Mouse (Mus musculus): ENCODE results near the gene Dpep3. TPM values are rescaled to one million over a fixed set of nuclear protein-coding genes. Genes with fewer than 3 reads are reported as not detected.

The Dpep3 gene
- polyA plus RNA-seq, 1 experiment from 2014 or later: not detected

DNA sequence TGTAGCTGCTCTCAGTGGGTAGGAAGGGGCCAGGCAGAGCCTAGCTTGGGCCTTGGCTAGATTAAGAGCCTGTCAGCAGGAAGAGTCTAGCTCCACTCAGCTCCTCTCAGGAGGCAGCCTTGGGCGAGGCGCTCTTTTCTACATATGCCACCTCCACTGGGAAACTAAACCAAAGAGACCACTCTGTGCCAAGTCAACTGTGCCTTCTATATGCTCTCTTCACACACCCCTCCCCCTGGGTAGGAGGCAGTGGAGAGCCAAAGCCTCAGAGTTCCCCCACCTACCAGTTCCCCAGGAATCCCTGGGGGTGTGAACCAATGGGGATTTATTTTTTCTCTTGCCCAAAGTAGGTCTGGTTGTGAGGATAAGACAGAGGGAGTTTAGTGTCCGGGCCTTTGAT is 48.0 kb downstream of the Dpep3 start:
- no peaks in the 10 kb centered on the region for H3K9me3 ChIP-seq
- no peaks in the 10 kb centered on the region for H3K27me3 ChIP-seq
- H3K27ac ChIP-seq: no peak overlapping the region
- H3K4me2 ChIP-seq: no peak overlapping the region
- peaks cover 15% of the 10 kb centered on the region for H3K36me3 ChIP-seq (replicated peaks)
- H3K4me1 ChIP-seq: peaks cover 13% of the 10 kb centered on the region
- 89% methylated on average over 3 of the region's 3 CpGs for WGBS
- no peak overlapping the region for H3K4me3 ChIP-seq (replicated peaks)
- H3K9ac ChIP-seq: no peak overlapping the region
- ATAC-seq (ENCODE audit: low FRiP score): no peak

DNA sequence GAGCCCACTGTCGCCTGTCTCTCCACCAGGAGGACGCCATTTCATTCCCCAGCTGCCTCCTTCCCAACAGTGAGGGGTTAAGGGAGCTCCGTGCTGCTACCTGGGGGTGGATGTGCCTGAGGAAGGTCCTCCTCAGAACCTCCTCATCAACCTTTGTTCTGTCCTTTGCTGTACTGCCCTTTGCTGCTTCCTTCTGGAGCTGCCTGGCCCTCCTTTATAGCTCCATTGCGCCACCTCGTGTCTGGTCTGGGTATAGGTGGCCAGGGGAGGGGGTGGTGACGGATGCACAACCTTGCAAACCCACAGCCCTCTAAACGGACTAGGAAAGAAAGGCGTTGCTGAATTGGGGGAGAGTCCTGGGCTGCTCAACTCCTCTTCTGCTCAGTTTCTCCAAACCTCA is 48.6 kb downstream of the Dpep3 start:
- H3K4me2 ChIP-seq: no peak overlapping the region; the same call in 1 of the 2 replicates
- no peak overlapping the region for H3K4me3 ChIP-seq (replicated peaks)
- no peaks in the 10 kb centered on the region for H3K27me3 ChIP-seq
- peak; percentile 74 for ATAC-seq (ENCODE audit: low FRiP score)
- H3K36me3 ChIP-seq (replicated peaks): peaks cover 15% of the 10 kb centered on the region
- H3K4me1 ChIP-seq: peaks cover 6% of the 10 kb centered on the region
- WGBS: 12% methylated on average over 8 of the region's 8 CpGs
- peak overlapping the region; percentile 45 for H3K9ac ChIP-seq
- H3K27ac ChIP-seq: peak overlapping the region; percentile 53; the same call in 1 of the 2 replicates
- no peaks in the 10 kb centered on the region for H3K9me3 ChIP-seq

DNA sequence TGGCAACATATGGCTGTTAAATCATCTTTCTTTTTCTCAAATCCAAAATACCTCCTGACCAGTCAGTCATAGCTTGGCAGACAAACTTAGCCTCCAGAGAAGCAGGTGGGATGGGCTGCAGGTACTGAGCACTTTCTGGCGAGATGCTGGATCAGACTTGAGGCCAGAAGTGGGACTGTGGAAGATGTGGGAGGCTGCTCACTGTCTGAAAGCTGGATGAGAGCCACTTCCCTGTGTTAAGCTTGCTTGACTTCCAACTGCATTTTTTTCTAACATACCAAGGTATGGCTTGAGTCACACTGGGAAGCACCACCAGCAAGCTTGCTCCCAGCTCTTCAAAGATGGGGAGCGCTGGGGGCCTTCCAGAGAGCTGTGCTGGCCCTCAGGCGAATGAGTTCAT is 54.1 kb downstream of the Dpep3 start:
- H3K27ac ChIP-seq: no peak overlapping the region
- no peaks in the 10 kb centered on the region for H3K27me3 ChIP-seq
- H3K9ac ChIP-seq: no peak overlapping the region
- no peaks in the 10 kb centered on the region for H3K9me3 ChIP-seq
- no peak for ATAC-seq (ENCODE audit: low FRiP score)
- no peak overlapping the region for H3K4me3 ChIP-seq (replicated peaks)
- 72% methylated on average over 3 of the region's 3 CpGs for WGBS
- H3K4me1 ChIP-seq: peaks cover 1% of the 10 kb centered on the region; the same call in 1 of the 2 replicates
- H3K4me2 ChIP-seq: no peak overlapping the region
- H3K36me3 ChIP-seq (replicated peaks): peaks cover 7% of the 10 kb centered on the region

Small RNA genes lying within 50 kb of the gene (microRNA-seq; reads per million reads assigned to microRNA genes)
- gene Mir7074: not detected

Other genes starting within 250 kb of the Dpep3 start
- 57.1 and 57.4 TPM in 2 replicates for gene Gfod2, start 220.8 kb downstream of the Dpep3 start, polyA plus RNA-seq (2016; fragmentation: Nextera tagmentation; extraction: Ambion mirVana)
- gene Ranbp10, start 152.1 kb downstream of the Dpep3 start, polyA plus RNA-seq (2016; fragmentation: Nextera tagmentation; extraction: Ambion mirVana): 14.5 and 14.6 TPM in 2 replicates
- gene Tsnaxip1, start 151.7 kb downstream of the Dpep3 start, polyA plus RNA-seq (2016; fragmentation: Nextera tagmentation; extraction: Ambion mirVana): 0.12 and 0.51 TPM in 2 replicates
- 67.1 and 70.7 TPM in 2 replicates for gene Cenpt, start 126.2 kb downstream of the Dpep3 start, polyA plus RNA-seq (2016; fragmentation: Nextera tagmentation; extraction: Ambion mirVana)
- gene Thap11, start 124.3 kb downstream of the Dpep3 start, polyA plus RNA-seq (2016; fragmentation: Nextera tagmentation; extraction: Ambion mirVana): 80.4 and 81.9 TPM in 2 replicates
- gene Nutf2, start 118.8 kb downstream of the Dpep3 start, polyA plus RNA-seq (2016; fragmentation: Nextera tagmentation; extraction: Ambion mirVana): 275 and 317 TPM in 2 replicates
- gene Edc4, start 98.5 kb downstream of the Dpep3 start, polyA plus RNA-seq (2016; fragmentation: Nextera tagmentation; extraction: Ambion mirVana): 67.4 and 72.2 TPM in 2 replicates
- gene Nrn1l, start 85.9 kb downstream of the Dpep3 start, polyA plus RNA-seq (2016; fragmentation: Nextera tagmentation; extraction: Ambion mirVana): 0.70 TPM in 1 of 2 replicates, not detected in the other
- gene Pskh1, start 79.0 kb downstream of the Dpep3 start, polyA plus RNA-seq (2016; fragmentation: Nextera tagmentation; extraction: Ambion mirVana): 18.0 and 18.3 TPM in 2 replicates
- gene Ctrl, start 45.6 kb downstream of the Dpep3 start, polyA plus RNA-seq (2016; fragmentation: Nextera tagmentation; extraction: Ambion mirVana): 2.4 and 3.0 TPM in 2 replicates
- 18.9 and 22.8 TPM in 2 replicates for gene Psmb10, start 41.0 kb downstream of the Dpep3 start, polyA plus RNA-seq (2016; fragmentation: Nextera tagmentation; extraction: Ambion mirVana)
- gene Lcat, start 36.0 kb downstream of the Dpep3 start, polyA plus RNA-seq (2016; fragmentation: Nextera tagmentation; extraction: Ambion mirVana): 0.54 and 0.56 TPM in 2 replicates
- gene Slc12a4, start 13.3 kb downstream of the Dpep3 start, polyA plus RNA-seq (2016; fragmentation: Nextera tagmentation; extraction: Ambion mirVana): 12.0 and 13.0 TPM in 2 replicates
- 15.4 and 18.4 TPM in 2 replicates for gene Dus2, start 11.9 kb upstream of the Dpep3 start, polyA plus RNA-seq (2016; fragmentation: Nextera tagmentation; extraction: Ambion mirVana)
- gene Dpep2nb, start 26.5 kb upstream of the Dpep3 start, polyA plus RNA-seq (2016; fragmentation: Nextera tagmentation; extraction: Ambion mirVana): not detected in 2 replicates
- 19.5 and 20.1 TPM in 2 replicates for gene Ddx28, start 32.5 kb upstream of the Dpep3 start, polyA plus RNA-seq (2016; fragmentation: Nextera tagmentation; extraction: Ambion mirVana)
- gene Nfatc3, start 79.4 kb upstream of the Dpep3 start, polyA plus RNA-seq (2016; fragmentation: Nextera tagmentation; extraction: Ambion mirVana): 4.9 and 6.6 TPM in 2 replicates
- 1.9 TPM in 2 replicates for gene Esrp2, start 157.5 kb upstream of the Dpep3 start, polyA plus RNA-seq (2016; fragmentation: Nextera tagmentation; extraction: Ambion mirVana)
- gene Pla2g15, start 171.0 kb upstream of the Dpep3 start, polyA plus RNA-seq (2016; fragmentation: Nextera tagmentation; extraction: Ambion mirVana): 13.8 and 15.8 TPM in 2 replicates
- gene Slc7a6, start 189.4 kb upstream of the Dpep3 start, polyA plus RNA-seq (2016; fragmentation: Nextera tagmentation; extraction: Ambion mirVana): 72.9 and 79.8 TPM in 2 replicates
- 33.3 and 37.0 TPM in 2 replicates for gene Slc7a6os, start 231.5 kb upstream of the Dpep3 start, polyA plus RNA-seq (2016; fragmentation: Nextera tagmentation; extraction: Ambion mirVana)
- 58.7 and 59.2 TPM in 2 replicates for gene Prmt7, start 231.5 kb upstream of the Dpep3 start, polyA plus RNA-seq (2016; fragmentation: Nextera tagmentation; extraction: Ambion mirVana)

Data from forebrain, embryonic 12.5 days (tissue).